Mouse (Mus musculus) right cerebral cortex, postnatal 4 days (tissue): ENCODE results near the gene Dennd1a.

ENCODE experiments used
- DNase-seq: peaks from one replicate; pipeline ENCODE4 v3.0.0-alpha.2; 2022

The Dennd1a gene

GRCm38 (mm10) chr2:38102674-38103073 lies 184.5 kb downstream of the Dennd1a start:
- DNase-seq, result no peak

- DNase-seq, result peak; percentile 8
Measured at GRCm38 (mm10) chr2:38100289-38100688, 186.9 kb downstream of the Dennd1a start.

- peak; percentile 25 for DNase-seq
Measured at GRCm38 (mm10) chr2:38099120-38099773, 187.9 kb downstream of the Dennd1a start.

GRCm38 (mm10) chr2:38097469-38097868 lies 189.7 kb downstream of the Dennd1a start:
- DNase-seq, result no peak

- no peak for DNase-seq
Measured at GRCm38 (mm10) chr2:38096328-38096727, 190.9 kb downstream of the Dennd1a start.

GRCm38 (mm10) chr2:38094380-38095163 lies 192.6 kb downstream of the Dennd1a start:
- DNase-seq, result no peak

GRCm38 (mm10) chr2:38093968-38094367 lies 193.2 kb downstream of the Dennd1a start:
- no peak for DNase-seq

GRCm38 (mm10) chr2:38093242-38093641 lies 193.9 kb downstream of the Dennd1a start:
- no peak for DNase-seq

GRCm38 (mm10) chr2:38088346-38088745 lies 198.8 kb downstream of the Dennd1a start:
- DNase-seq, result no peak

- DNase-seq, result no peak
Measured at GRCm38 (mm10) chr2:38085058-38085457, 202.1 kb downstream of the Dennd1a start.

GRCm38 (mm10) chr2:38083251-38083650 lies 203.9 kb downstream of the Dennd1a start:
- DNase-seq, result no peak

- no peak for DNase-seq
Measured at GRCm38 (mm10) chr2:38074495-38074894, 212.7 kb downstream of the Dennd1a start.

GRCm38 (mm10) chr2:38072061-38072460 lies 215.1 kb downstream of the Dennd1a start:
- DNase-seq, result no peak

GRCm38 (mm10) chr2:38068171-38068572 lies 219.0 kb downstream of the Dennd1a start:
- no peak for DNase-seq

GRCm38 (mm10) chr2:38065914-38066313 lies 221.3 kb downstream of the Dennd1a start:
- DNase-seq, result no peak

- DNase-seq, result no peak
Measured at GRCm38 (mm10) chr2:38064266-38064665, 222.9 kb downstream of the Dennd1a start.

GRCm38 (mm10) chr2:38062156-38062555 lies 225.0 kb downstream of the Dennd1a start:
- DNase-seq, result no peak

- no peak for DNase-seq
Measured at GRCm38 (mm10) chr2:38061474-38061873, 225.7 kb downstream of the Dennd1a start.

- DNase-seq, result no peak
Measured at GRCm38 (mm10) chr2:38052440-38052839, 234.8 kb downstream of the Dennd1a start.

GRCm38 (mm10) chr2:38051485-38052085 lies 235.6 kb downstream of the Dennd1a start:
- DNase-seq, result no peak

GRCm38 (mm10) chr2:38048996-38049395 lies 238.2 kb downstream of the Dennd1a start:
- DNase-seq, result no peak

- DNase-seq, result no peak
Measured at GRCm38 (mm10) chr2:38045286-38045685, 241.9 kb downstream of the Dennd1a start.

GRCm38 (mm10) chr2:38040845-38041244 lies 246.3 kb downstream of the Dennd1a start:
- no peak for DNase-seq

GRCm38 (mm10) chr2:38039621-38040020 lies 247.6 kb downstream of the Dennd1a start:
- no peak for DNase-seq
